Mouse (Mus musculus) cortical plate, adult 2 months (tissue): ENCODE data around the gene Majin.

ENCODE experiments used
- CTCF ChIP-seq: fragments of 200-500 bp; IDR thresholded peaks from 2 replicates; pipeline ENCODE4 v1.5.1; 2011; ENCODE audit warnings: mild to moderate bottlenecking, control low read depth, low read length; ENCODE audit not compliant: insufficient read depth; ENCODE audit errors: extremely low read depth
- POLR2A ChIP-seq: fragments of 200-500 bp; IDR thresholded peaks from 2 replicates; pipeline ENCODE4 v1.6.1; 2011; ENCODE audit warnings: mild to moderate bottlenecking, low read length, control low read depth; ENCODE audit not compliant: insufficient read depth; ENCODE audit errors: extremely low read depth

DNA sequence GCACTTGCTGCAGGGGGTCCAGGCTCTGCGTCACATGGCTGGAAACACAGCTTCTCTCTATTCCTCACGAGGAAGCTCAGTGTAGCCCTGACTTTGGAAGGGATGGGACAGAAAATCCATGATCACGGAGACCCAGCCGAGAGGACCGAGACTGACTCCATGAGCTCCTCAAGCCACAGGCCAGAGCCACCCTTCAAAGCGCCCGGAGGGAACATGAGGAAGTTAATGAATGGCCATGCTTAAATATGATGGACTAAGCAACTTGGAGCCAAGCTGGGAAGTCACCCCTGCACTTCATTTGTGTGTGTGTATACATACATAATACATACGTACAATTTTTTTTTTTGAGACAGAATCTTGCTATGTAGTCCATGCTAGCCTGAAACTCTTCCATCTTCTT is 87.0 kb downstream of the Majin start:
- TF ChIP-seq CTCF = no peak
- TF ChIP-seq POLR2A = no peak
